Mouse (Mus musculus) splenic B cell, adult 2 months (primary cell): ENCODE results near the gene Rars2.
A peak's percentile ranks its signal among the peaks of the same experiment; 100 is the strongest.
"Not testable (repeated sequence)": the region's sequence is repeated elsewhere in the genome, so short reads cannot be mapped to it uniquely, and the experiment has no call there.

Source experiments
- DNase-seq: peaks from one replicate; pipeline ENCODE4 v3.0.0-alpha.2; 2011; ENCODE audit warnings: low read depth, low spot score
- H3K27me3 ChIP-seq: 2 replicates; pipeline ENCODE4 v1.6.1; 2012; ENCODE audit warnings: mild to moderate bottlenecking, low read length, moderate library complexity, mixed read lengths; ENCODE audit not compliant: control insufficient read depth, poor library complexity, insufficient read depth, severe bottlenecking
- H3K36me3 ChIP-seq: 2 replicates; pipeline ENCODE4 v1.6.1; 2012; ENCODE audit warnings: mild to moderate bottlenecking, low read length, moderate library complexity, mixed read lengths; ENCODE audit not compliant: control insufficient read depth, poor library complexity, insufficient read depth, severe bottlenecking

The Rars2 gene

DNA sequence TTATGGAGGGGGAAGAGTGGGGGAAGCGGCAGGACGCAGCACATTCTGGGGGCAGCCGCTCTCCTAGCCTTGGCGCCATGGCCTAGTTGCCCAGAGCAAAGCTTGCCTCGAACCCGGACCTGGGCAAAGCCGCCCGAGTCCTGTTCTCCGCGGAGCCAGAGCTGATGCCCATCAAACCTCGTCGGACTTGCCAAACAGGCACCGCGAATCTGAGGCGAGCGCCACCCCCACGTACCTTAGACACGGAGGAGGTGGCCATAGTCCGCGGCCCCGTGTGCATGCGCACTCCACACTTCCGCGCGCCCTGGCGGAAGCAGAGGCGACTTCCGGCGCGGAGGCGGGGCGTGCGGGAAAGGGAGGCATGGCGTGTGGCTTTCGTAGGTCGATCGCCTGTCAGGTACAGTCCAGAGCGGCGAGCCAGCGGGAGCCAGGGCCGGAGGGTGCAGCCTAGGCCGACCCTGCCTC, at the start of gene Rars2, which contains the start of gene Orc3:
Gene Rars2, plus strand, starts transcription at position 328 of the 465 bp plus-strand sequence.
Gene Orc3, minus strand, starts transcription at position 315 of the 465 bp plus-strand sequence.
- H3K36me3 ChIP-seq = peaks cover 1% of the 10 kb centered on the region; the same call in 1 of the 2 replicates
- peak; percentile 95 for DNase-seq
- no peaks in the 10 kb centered on the region for H3K27me3 ChIP-seq

DNA sequence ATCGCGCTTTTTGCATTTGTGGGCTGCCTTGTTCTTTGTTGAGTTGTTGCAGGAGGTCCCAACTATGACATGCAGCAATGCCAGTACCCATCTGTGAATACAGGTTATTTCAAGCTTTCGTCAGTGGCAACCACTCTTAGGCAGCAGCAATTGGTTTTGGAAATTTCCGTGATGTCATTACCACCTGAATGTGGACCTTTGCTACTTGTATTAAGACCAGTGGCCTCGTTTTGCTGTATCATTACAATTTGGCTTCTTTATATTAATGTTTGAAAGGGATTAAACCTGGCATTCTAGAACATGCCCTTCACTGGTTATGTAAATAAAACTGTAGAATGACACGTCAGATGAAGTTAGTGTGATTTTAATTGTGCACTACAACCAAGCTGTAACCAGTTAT, 48.5 kb upstream of the Rars2 start:
- peak; percentile 16 for DNase-seq
- Histone ChIP-seq H3K27me3 (no peaks in the 10 kb centered on the region), H3K36me3 (peaks cover 11% of the 10 kb centered on the region)

DNA sequence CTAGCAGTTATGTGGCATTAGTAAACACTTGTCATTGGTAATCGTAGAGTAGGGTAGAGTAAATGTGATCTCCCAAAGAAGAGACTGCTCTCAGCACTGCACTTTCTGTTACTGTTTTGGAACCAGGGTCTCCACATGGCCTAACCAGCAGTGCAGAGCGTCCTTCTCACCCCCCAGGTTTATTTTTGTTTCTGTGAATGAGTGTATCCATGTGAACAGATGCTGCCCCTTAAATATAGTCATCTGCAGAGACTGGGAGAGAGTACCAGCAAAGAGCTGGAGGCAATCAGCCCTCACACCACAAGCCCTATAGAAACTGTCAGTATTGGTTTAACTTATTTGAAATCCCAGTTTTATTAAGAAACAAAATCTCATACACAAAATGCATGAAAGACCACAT, 41.9 kb upstream of the Rars2 start:
- no peak for DNase-seq
- no peaks in the 10 kb centered on the region for H3K27me3 ChIP-seq
- H3K36me3 ChIP-seq = peaks cover 20% of the 10 kb centered on the region

DNA sequence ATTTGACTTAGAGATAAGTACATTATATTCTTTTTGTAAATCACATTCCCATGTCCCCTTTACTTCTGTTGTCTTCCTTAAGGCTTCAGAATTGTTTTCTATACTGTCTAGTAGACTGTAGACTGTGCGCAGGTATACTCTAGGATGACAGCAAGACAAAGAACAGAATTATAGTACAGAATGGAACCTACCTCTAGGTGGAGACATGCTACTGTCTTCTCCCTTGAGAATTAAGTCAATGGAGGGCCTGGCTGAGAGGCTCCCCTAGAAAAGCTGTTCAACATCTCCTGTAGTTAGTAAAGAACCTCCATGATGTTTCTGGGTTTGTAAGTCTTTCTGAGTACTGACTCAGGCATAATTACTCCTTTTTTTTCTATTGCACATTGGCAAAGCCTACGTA, 37.7 kb upstream of the Rars2 start:
- Histone ChIP-seq H3K27me3 (no peaks in the 10 kb centered on the region), H3K36me3 (peaks cover 14% of the 10 kb centered on the region)
- DNase-seq = peak; percentile 27

DNA sequence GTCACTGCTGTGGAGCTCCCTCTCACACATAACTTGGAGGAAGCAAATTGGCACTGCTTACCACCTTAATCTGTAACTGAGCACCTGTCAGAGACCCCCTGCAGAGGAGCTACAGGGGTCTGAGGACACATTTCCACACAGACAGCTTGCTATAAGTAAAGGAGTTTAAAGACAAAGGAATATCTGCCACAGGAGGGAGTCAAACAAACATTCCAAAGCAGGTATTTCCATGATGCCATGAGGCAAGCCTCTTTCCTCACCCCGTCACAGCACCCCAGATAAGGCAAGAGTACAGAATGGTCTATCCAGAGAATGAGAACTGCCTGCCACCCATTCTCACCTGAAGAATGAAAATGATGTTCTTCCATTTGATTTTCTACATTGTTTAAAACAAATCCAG, 35.5 kb upstream of the Rars2 start:
- Histone ChIP-seq H3K27me3 (no peaks in the 10 kb centered on the region), H3K36me3 (peaks cover 12% of the 10 kb centered on the region)
- DNase-seq = no peak

DNA sequence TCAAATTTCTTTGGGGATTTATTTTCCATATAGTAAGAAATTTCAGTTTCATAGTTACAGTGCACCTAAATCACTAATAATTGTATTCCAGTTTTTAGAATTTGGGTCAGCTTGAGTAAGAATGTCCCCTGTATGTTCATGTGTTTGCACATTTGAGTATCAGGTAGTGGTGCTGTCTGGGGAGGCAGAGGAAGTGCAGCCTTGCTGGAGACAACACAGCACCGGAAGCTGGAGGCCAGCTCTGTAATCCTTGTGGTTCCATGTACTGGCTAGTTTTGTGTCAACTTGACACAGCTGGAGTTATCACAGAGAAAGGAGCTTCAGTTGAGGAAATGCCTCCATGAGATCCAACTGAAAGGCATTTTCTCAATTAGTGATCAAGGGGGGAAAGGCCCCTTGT, 33.3 kb upstream of the Rars2 start:
- H3K27me3 ChIP-seq, DNase-seq, H3K36me3 ChIP-seq: not testable (repeated sequence)

DNA sequence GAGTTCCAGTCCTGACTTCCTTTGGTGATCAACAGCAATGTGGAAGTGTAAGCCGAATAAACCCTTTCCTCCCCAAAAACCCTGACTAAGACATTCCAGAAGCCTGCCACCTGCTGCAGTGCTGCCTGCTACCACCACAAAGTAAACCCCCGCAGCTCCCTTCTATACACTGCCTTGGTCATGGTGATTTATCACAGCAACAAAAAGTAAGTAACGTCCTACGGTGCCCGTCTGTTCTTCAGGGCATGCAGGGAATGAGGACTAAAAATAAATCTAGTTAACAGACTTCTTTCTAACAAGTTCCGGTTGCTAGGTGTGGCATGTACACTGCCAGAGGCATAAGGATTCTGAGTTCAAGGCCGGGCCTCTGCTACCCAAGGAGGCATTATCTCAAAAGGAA, 32.8 kb upstream of the Rars2 start:
- peaks cover 9% of the 10 kb centered on the region for H3K36me3 ChIP-seq
- H3K27me3 ChIP-seq = no peaks in the 10 kb centered on the region
- DNase-seq = no peak

DNA sequence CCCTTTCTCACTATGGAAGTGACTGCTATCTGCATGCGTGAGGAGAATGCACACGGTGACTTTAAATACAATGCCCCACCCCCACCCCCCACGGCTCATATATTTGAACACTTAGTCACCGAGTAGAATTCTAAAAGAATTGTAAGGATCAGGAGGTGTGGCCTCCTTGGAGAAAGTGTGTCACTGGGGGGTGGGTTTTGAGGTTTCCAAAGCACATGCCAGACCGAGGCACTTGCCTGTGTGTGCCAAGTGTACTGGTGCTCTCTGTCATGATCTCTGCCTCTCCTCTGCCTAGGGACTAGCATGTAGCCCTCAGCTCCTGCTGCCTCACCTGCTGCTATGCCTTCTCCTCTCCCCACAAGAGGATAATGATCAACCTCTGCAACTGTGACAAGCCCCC, 32.3 kb upstream of the Rars2 start:
- H3K36me3 ChIP-seq = peaks cover 10% of the 10 kb centered on the region
- no peak for DNase-seq
- no peaks in the 10 kb centered on the region for H3K27me3 ChIP-seq

DNA sequence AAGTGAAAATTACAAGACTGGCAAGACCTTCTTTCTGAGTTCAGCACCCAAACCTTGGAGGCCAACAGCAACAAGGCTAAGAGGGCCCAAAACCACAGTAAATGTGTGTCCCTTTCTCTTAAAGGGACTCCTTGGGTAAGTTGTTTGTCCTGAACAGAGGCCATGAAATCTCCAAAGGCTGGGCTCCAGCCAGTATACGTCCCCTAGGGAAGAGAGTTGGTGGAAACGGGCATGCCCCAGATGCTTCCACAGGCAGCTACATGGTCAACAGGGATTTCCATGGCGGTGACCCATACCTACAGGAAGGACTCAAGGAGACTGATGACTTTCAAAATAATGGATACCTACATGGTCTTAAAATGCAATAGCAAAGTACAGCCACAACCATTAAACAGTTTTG, 31.3 kb upstream of the Rars2 start:
- Histone ChIP-seq H3K36me3 (peaks cover 10% of the 10 kb centered on the region), H3K27me3 (no peaks in the 10 kb centered on the region)
- DNase-seq = no peak

DNA sequence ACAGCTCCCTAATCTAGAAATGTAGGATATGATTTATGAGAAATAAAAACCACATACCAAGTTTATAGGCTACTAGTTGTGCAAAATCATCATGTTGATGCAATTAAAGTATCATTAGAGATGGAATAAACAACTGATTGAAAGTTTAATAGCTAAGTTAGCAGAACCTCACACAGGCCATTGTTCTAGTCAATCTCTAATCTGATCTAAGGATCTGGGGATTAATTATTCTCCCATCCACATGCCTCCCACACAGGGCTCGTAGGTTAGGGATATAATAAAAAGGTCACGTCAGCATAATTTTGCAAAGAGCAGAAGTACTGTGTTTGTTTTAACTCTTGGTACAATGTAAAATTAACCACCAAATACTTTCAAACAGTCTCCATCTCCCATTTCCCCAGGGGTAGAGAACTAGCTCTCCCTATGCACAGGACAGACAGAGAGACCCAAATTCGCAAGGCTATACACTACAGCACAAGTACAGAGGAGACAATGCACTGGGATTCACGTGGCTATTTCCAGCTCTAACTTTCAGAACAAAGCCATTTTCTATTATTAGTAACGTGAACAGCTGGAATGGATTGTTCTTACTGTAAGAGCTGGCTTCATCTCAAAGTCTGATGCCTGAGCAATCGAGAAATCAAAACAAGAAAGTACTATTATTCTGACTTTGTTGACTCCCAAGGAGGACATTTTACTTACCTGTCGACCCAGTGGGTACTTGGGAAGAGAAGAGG, 29.7 kb upstream of the Rars2 start:
- Histone ChIP-seq H3K27me3 (no peaks in the 10 kb centered on the region), H3K36me3 (peaks cover 12% of the 10 kb centered on the region)
- no peak for DNase-seq

DNA sequence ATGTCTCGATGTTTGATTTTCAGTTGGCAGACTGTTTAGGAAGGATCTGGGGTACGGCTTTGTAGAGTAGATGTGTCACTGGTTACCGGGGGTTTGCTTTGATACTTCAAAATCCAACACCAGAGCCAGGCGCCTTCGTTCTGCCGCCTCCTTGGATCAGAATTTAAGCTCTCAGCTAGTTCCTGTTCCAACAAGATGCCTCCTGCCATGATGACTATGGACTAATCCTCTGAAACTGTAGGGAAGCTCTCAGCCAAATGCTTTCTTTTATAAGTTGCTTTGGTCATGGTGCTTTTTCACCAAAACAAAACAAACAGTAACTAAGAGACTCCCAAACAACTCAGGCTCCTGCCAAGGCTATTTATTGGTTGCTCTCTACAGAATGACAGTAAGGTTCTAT, 11.6 kb upstream of the Rars2 start:
- no peaks in the 10 kb centered on the region for H3K27me3 ChIP-seq
- DNase-seq = no peak
- peaks cover 4% of the 10 kb centered on the region; the same call in 1 of the 2 replicates for H3K36me3 ChIP-seq

DNA sequence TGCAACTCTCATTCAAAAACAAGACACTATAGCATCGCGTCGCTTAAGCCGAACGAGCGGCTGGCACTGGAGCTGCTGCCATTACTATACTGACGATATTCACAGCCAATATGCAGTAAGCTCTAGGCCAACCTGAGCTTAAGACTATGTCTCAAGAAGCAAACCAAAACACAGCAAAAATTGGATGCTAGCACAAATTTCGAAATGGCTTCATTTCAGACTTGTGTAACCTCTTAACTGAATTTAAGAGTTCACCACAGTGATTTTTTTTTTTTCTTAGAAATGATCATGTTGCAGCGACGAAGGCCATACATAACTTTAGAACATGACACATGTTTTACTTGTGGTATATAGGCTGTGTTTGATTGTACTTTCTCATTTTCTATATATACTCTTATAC, 8.1 kb upstream of the Rars2 start:
- Histone ChIP-seq H3K36me3 (peaks cover 5% of the 10 kb centered on the region; the same call in 1 of the 2 replicates), H3K27me3 (no peaks in the 10 kb centered on the region)
- no peak for DNase-seq

DNA sequence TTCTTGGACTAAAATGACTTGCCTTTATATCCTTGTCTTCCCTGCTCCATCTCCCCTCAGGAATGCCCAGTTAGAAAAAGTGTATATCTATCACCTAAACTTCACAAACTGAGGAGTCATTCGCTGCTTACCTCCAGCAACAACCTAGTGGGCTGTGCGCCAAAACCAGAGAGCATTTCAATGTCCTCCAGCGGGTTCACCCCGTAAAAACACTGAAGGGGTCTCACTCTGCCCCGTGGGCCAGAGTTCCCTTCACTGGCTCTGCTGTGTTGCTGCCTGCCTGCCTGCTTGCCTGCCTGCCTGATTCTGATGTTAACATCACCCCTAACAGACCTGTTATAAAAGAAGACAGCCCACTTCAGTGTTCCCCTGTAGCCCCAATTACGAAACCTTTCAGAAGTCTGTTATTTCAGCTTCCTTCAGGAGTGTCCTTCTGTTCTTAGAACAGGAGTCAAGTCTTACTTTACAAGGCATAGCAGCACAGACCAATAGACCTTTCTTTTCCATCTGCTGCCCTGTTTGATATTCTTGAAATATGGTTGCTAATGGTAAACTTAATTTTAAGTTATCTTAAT, 1.1 kb upstream of the Rars2 start:
- Histone ChIP-seq H3K36me3 (peaks cover under 1% of the 10 kb centered on the region; the same call in 1 of the 2 replicates), H3K27me3 (no peaks in the 10 kb centered on the region)
- DNase-seq = no peak

DNA sequence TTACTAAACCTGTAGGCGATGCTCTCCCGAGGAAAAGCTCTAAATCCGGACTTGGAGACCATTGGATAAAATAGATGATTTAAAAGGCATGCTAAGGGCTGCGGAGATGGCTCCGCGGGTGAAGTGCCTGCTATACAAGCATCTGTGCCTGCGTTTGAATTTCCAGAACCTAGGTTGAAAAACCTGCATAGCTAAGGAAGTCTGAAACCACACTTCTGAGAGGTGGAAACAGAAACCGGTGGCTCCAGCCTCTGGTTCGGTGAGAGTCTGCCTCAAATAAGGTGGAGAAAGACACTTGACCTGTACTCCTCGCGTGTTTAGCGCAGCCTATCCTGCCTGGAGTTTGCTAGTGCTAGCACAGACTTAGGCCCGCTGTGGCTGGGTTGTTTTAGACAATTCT, 546 bp downstream of the Rars2 start:
- Histone ChIP-seq H3K36me3 (peaks cover 1% of the 10 kb centered on the region; the same call in 1 of the 2 replicates), H3K27me3 (no peaks in the 10 kb centered on the region)
- peak; percentile 13 for DNase-seq

DNA sequence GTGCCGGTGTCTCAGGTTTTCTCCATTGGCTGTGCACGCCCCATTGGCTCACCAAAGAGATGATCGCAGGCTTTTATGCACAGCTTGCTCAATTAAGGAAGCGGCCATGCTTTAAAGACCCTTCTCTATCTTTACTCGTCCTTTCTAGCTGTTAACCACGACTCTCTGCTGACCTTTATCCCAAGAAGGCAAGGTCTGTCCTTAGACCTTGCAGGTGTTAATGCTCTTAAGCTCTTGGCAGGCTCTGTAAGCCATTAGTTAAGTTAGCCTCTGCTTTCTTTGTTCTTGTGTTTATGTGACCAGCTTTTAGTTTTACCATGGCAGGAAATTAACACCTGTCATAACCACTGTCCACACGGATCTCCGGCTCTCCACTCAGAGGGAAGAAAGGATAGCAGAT, 1.4 kb downstream of the Rars2 start:
- no peak for DNase-seq
- no peaks in the 10 kb centered on the region for H3K27me3 ChIP-seq

More for the DNA sequence above, 1.4 kb downstream of the Rars2 start:
- H3K36me3 ChIP-seq = peaks cover 1% of the 10 kb centered on the region; the same call in 1 of the 2 replicates
